Mouse (Mus musculus): ENCODE results near the gene Smad6.

The Smad6 gene

DNA sequence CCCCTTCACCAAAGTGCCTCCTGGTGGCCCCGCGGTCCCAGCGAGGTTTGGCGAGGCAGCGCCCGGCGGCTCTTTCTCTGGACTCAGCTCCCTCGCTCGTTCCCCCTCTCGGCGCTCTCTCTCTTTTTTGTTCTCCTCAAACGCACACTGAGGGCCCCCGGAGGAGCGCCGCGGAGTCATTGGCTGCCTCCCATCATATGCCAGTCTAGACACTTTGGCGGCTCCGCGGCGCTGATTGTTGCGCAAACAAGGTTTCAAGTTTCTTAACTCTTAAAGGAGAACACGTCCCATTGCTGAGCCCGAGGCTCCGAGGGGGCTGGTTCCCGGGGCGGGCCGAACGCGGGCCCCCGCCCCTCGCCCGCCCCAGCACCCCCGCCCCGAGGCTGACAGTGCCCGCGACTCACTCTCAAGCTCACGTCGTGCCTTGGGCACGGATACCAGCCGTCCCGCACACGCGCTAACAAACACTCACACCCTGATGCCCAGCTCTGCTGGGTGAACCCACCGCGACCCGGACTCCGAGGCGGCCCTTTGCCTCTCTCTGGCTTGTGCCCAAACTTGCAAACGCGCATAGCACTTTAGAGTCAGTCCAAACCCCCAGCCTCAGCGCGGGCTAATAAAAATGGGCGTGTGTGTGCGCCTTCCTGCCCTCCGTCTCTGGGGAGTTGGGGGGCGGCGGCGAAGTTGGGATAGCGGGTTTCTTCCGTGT lies at the start of gene Smad6:
Smad6 (minus strand) TSS at position 207 of the 709 bp plus-strand sequence.
- peak; percentile 39 for DNase-seq (ENCODE audit: low spot score)

DNA sequence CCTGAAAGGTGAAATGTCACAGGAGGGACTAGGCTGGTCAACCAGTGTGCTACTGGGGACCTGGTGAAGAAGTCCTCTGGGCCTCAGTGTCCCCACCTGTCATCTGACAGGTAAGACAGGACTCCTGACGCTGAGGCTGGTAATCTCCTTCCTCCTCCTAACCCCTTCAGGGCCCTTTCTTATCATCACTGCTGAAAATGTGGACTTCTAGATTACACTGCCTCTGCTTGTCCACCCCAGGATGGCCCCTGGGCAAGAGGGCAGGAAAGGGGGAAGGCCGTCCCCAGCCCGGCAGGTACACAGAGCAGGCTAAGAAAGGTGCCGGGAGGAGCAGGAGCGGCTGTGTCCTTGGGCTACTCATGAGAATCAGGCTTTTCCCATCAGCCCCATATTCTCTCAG lies 48.8 kb upstream of the Smad6 start:
- no peak for DNase-seq (ENCODE audit: low spot score)

DNA sequence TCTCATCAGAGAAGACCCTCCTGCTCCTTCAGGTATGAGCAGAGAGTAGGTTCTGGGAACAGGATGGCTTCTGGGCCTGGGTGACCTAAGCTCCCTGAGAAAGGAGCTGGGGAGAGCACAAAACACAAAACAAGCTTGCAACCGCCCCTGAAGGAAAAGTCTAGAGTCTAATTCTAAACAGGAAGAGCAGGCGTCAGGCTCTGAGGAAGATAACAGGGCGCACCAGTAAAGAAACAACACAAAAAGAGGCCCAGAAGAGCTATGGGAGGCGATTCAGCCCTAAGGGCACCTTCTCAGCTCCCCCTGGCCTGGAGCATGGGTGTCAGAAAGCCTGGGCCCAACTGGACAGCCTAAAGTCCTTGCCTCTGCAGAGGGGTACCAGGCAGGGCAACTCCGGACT lies 47.3 kb upstream of the Smad6 start:
- no peak for DNase-seq (ENCODE audit: low spot score)

DNA sequence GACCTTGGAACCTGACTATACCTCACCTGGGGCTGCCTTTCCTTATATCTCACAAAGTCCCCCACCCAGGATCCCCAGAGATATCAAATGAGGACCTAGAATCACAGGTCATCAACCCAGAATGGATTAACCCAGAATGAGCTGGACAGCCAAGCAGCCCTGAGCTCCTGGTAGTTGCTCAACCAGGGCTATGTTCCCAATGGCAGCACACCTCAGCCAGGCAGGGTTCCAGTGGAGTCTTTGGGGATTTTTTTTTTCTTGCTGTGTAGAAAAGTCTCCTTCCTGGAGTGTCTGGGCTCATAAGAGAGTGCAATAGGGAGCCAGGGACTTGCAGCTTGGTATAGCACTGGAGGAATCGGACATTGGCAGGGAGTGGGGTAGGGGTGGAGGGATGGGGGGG lies 46.7 kb upstream of the Smad6 start:
- DNase-seq (ENCODE audit: low spot score): no peak

DNA sequence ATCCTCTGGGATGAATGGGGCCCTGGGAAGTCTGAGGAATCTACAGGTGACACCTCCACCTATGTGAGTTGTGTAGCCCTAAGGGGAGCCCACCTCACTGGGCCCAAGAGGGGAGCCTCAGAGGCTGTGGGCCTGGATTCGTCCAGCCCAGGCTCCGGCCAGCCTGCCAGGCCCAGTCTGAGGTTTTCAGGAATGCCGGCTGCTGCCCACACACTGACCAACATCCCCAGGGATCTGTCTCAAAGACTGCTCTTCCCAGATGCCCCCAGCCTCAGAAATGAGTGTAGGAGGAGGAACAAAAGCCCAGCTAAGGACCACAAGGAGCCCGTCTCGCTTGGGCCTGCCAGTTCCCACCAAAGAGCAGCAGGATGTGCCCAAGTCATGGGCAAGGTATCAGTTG lies 45.9 kb upstream of the Smad6 start:
- DNase-seq (ENCODE audit: low spot score): no peak

DNA sequence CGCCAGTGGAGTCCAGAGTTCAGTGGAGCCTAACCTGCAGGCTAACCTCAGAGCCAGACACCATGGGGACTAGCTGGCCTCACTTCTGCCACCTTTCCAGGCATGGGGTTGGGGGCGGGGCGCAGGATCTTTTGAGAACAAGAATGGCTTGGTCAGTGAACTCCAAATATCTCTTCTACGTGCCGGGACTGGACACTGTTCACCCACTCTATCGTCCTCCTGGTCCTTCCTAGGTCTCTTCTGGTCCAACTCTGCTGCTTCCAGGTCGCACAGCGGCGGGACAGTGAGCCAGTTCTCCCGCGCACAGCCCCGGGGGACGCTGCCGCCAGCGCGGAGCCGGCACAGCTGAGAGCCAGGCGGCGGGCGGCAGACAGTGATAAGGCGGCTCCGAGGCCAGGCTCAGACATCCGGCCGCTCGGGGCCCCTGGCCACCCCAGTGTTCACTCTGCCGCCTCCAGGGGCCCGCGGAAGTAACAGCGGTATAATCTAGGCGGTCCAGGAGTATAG lies 38.2 kb upstream of the Smad6 start:
- DNase-seq (ENCODE audit: low spot score): no peak

DNA sequence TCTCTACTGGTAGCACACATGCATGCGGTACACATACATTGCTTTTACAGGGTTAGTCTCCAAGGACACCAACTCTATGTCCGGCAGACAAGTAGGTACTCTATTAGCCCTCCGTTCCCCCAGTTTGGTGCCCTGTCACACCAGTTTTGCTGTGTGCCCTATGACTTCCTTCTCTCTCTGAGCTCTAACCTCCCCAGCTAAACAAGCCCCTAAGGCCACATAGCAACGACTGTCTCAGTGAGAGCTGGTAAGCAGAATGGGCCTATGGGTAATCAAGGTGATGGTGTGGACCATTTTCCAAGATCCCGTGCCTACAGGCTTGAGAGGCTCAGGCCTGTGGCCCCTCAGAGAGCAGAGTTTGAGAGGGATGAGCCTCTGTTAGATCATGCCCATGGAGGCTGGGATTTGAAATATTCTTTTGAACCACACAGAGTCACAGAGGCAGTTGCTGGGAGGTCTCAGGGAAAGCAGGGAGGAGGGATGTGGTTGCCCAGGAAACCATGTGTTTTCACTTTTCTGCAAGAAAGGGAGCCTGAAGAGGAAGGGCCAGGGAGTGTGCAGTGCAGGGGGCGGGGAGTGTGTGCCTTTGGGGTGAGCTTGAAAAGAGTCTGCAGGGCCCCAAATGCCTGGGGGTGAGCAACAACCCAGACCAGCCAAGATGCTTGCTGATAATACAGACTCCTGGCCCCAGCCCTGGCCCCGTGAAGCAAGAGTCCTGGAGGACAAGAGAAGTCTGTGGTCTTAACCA lies 36.2 kb upstream of the Smad6 start:
- no peak for DNase-seq (ENCODE audit: low spot score)

DNA sequence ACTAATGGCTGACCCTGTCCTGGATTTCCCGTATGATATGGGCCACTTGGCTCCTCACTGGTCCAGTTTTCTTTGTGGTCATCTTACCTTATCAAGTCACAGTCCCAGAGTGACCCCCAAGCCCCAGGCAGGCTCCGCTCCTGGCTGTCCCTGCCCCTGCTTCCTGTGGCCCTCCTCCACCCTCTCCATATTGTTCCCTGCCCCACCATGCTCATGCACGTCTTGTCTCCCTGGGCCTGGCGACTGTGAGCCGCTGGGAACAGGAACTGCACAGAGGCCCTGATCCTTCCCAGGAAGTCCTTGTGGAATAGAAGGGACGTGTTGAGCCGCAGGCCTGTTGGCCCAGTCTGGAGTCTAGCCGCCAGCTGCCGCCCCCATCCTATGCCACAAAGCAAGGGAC lies 33.3 kb upstream of the Smad6 start:
- DNase-seq (ENCODE audit: low spot score): no peak

DNA sequence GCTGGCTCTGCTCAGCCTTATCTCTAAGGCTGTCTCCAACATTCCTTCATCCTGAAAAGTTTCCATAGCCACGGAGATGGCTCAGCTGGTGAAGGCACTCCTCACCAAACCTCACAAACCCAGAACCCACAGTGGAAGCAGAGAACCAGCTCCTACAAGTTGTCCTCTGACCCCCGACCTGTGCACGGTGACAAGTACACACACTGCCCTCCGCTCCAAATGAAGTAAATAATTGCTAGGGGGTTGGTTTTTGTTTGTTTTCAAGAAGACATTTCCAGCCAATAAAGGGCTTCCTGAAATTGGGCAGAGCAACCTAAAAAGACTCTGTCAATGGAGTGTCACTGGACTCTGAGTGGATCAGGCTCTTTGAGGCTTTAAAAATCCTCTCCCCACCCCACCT lies 31.9 kb upstream of the Smad6 start:
- no peak for DNase-seq (ENCODE audit: low spot score)

DNA sequence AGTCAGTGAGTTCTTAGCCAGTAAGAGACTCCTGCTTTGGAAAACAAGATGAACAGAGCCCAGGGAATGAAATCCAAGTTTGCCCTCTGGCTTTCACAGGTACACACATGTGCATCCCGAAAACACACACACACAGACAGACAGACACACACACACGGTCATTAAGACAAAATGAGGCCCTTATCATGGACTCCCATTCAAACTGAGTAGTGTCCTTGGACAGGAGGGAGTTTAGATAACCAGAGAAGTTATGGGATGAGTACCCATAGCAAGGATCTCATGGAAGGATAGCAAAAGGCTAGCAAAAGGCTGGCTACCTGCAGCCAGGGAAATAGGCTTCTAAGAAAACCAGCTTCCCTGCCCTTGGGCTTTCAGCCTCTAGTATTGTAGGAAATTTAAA lies 29.4 kb upstream of the Smad6 start:
- DNase-seq (ENCODE audit: low spot score): no peak

DNA sequence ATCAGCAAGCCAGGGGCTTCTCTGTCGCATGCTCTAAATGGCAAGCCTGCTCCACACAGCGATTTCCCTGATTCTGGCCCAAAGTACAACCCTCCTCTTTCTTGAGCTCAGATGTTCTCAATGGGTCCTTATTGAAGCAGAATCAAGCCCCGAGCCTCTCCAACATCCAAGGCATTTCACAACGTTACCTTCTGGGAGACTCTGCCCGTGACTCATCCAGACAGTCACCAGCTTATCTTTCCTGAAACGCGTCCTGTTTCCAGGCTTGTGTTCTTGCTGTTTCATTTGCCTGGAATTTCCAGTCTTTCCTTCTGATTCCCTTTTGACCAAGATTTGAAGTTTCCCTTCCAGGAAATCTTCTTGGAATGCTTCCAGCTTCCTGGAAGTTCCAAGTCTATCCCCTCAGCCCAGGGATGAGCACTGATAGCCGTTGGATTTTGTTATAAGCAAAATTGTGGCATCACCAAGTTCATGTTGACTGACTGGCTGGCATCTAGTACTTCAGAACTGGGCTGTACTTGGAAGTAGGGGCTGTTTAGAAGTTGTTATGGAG lies 28.7 kb upstream of the Smad6 start:
- DNase-seq (ENCODE audit: low spot score): no peak

DNA sequence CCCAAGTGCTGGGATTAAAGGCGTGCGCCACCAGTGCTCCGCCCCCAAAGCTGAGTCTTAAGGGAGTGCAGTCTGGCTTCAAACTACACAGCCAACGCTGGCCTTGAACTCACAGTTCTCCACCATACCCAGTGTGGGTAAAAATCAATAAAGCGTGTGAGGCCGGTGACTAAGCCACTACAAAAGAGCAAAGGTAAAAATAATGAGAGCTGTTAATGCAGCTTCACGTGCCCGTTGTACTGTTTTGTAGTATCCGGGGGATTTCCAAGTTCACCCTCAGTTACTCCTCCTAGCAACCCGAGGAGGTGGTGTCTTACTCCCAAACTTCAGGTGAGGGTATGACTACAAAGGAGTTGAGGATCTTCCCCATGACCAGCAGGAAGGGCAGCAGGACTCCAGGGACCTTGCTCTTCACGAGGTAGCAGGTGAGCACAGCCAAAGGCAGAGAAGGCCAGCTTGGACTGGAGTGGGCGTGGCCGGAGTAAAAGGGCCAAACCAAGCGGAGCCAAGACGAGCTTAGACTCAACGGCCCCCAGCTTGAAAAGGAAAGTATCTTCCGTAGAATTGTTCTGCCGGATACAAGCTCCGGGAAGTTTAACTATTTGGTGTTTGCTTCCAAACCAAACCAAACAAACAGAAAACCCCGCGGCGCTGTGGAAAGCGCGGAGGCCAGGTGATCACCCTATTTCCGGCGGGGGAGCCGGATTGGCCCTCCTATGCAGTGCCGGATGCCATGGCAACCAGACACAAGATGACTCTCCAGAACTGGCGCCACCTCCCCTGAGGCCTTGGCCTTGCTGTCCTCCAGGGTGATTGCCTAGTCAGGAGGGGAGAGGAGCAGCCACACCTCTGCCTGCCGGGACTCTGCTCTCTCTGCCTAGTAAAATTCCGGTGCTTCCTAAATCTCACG lies 27.9 kb upstream of the Smad6 start:
- no peak for DNase-seq (ENCODE audit: low spot score)

DNA sequence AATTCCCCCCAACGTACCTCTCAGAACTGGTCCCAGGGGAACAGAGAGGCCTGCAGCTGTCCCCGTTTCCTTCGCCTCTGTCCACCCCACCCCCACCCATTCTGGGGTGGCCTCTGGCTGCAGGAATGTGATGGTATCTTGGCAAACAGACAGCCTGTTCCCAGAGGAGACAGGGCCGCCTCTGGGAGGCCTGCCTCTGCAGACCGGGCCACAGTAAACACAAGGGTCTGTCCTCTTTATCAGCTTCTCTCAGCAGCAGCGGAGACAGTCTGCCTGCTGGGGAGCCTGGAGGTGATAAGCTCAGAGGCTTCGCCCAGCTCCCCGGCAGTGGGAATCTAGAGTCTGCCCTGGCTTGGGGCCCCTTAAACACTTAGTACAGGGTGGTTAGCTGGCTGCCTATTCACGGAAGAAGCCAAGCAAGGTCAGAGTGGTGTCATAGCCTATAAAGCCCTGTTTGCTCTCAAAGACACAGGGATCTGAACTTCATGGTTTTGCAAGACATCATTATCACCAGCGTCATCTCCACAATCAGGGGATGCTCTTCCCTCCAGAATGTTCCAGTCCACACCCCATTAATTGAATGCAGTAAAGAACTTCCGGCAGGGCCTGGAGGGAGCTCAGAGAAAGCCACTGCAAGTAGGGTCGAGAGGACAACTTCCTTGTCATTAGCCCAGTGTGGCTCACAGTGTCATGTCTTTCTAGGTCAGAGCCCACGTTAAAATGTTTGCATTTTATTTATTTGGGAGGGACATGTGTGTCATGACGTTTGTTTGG lies 23.4 kb upstream of the Smad6 start:
- DNase-seq (ENCODE audit: low spot score): no peak

DNA sequence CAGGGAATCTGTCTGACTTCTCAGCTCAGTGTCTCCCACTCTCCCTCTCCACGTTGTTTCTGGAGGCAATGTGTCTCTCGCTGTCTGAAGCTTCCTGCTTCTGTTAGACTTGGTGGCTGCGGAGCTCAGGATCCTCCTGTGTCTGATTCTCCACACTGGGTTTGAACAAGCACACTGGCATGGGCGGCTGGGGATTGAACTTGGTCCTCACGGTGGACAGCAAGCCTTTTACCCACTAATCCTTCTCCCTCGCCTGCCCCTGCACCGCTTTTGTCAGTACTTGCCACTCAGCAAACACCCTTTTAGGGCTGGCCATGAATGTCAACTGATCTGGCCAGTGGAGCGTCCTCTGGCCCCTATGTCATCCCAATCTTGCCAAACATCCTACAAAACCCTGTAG lies 22.5 kb upstream of the Smad6 start:
- DNase-seq (ENCODE audit: low spot score): no peak

DNA sequence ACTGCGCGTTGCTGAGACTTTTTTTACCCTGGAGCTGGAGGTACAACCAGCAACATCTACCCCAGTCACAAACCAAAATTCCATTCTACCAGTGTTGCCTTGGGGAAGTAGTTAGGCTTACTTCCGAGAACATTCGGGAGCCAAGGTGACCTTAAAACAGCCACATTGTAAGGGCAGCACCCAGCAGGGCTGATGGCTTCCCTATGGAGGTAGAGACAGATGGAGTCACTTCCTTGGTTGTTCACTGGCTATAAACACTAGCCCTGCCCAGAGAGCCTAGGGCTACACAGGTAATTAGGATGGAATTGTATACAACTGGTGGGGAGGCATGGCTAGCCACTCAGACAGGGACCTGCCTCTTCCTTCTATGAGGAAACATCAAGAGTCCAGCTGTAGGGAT lies 21.1 kb upstream of the Smad6 start:
- no peak for DNase-seq (ENCODE audit: low spot score)

DNA sequence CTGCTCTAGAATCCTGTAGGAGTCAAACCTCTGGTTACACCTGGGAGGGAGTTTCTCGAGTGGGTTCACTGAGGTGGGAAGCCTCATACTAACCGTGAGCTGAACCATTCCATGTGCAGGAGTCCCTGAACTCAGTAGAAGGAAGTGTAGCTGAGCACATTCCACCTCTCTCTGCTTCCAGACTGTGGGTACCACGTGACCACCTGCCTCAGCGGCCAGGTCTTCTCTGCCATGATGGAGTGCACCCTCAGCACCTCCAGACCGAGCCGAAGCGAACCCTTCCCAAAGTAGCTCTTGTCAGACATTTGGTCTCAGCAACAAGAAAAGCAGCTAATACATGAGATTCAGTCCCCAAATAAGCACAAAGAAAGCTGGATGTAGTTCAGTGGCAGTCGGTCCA lies 20.4 kb upstream of the Smad6 start:
- no peak for DNase-seq (ENCODE audit: low spot score)

DNA sequence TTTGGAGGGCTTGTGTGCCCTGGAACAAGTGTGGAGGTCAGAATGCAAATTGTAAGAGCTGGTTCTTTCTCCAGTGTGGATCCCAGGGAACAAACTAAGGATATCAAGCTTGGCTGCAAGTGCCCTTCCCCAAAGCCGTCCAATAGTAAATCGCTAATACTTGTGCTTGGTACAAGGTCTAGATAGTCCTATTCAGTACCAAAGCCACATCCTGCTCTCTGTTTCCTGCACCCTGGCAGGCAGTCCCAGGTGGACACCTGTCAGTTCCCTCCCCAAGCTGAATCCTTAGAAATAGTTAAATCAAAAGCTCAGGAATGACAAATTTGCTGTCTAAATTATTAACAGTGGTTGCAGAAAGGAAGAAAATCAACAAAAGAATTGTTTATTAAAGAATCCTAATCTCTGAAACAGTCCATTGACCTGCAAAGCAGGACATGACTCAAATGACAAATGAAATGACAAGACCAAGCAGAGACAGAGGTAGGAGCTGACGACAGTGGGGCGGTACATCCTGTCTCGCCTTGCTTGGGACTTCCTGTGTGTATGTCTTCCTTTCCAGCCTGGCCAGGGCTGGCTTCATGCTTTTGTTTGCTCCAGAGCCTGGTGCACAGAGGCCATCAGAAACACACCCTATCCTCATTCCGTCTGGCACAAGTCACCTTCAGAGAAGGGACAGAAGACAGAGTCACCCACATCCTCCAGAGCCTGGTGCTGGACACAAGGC lies 8.2 kb upstream of the Smad6 start:
- no peak for DNase-seq (ENCODE audit: low spot score)

DNA sequence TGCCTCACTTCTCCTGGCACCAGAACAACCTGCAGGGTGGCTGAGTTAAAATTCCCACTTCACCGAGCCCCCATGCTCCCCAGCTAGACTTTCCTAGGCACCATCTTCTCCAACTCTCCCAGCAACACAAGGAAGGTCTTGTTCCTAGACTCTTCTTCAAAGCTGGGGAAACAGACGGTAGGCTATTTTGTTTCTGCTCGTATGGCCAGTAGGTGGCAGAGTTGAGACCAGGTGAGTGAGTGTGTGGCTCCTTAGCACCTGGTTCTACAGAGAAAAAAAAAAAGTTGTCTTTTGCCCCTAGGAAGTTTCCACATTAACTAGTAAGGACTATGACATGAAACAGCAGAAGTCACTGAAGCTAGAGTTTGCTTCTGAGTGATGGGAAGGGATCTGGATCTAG lies 3.7 kb upstream of the Smad6 start:
- DNase-seq (ENCODE audit: low spot score): no peak

DNA sequence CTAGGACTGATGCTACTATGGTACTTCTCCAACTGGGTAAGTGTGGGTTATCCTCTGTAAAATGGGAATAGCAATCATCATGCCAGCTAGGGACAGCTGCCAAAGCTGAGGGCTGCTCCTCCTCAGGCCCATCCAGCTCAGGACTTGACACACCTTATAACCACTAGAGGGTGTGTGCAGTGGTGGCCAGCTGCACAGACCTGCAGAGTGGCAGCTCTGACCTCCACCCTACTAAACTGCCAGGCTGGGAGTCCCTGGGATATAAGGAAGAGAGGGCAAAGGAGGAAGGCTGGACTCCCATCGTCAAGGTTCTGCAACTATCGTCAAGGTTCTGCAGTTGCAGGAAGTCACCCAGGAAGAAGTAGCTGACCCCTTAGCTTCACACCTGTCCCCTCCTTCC lies 3.1 kb upstream of the Smad6 start:
- no peak for DNase-seq (ENCODE audit: low spot score)

DNA sequence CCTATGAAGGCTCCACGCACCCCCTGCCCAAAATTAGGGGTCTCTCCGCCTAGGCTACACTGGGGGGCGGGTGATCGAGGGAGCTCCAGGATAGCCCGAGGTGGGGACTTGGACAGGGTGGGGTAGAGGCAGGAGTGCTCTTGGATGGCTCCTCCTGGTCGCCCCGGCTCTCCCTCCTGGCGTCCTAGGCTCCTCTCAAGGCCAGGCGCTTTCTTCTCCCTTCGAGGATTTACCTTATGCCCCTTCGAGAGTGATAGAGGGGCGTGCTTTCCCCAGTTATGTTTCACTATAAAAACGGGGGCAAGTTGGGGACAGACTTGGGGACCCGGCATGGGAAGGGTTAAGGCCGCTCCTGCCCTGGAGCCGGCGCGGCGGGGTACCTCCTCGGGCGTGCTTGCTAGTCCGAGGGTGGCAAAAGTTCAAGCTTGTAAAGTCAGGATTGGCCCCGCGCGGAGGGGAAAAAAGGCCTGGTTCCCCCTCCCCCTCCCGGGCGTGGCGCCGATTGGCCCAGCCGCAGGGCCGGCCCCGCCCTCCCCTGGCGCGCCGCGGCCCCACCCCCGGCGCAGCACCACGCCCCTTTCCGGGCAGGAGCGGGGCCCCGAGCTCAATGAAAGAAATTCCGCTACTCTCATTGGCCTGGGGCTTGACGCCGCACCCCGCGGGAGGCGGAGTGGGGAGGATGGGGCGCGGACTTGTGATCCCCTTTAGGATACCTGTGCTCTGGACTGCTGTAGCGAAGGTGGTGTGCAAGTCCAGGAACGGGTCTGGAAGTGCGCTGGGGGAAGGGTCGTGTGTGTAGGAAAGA lies 905 bp upstream of the Smad6 start:
- peak; percentile 64 for DNase-seq (ENCODE audit: low spot score)

Data from left cerebral cortex, adult 11 months (tissue).